Mouse (Mus musculus): ENCODE results near the gene Gtf3a.

- no peak for TF ChIP-seq POLR2A (IDR thresholded peaks at IDR 0.05; ENCODE audit: low read depth, low read length)
- TF ChIP-seq CTCF (IDR thresholded peaks at IDR 0.05; ENCODE audit: borderline replicate concordance, insufficient read depth, low read length), result no peak
Observed at GRCm38 (mm10) chr5:146963937-146964278, 15.5 kb downstream of the Gtf3a start.

Data from embryonic fibroblast, embryonic 13.5 days (primary cell).